Mouse (Mus musculus): Measurements from ENCODE around the gene Akain1. TPM values are rescaled to one million over a fixed set of nuclear protein-coding genes. Genes with fewer than 3 reads are reported as not detected.

Akain1 gene
- polyA plus RNA-seq, 1 experiment from 2014 or later: 1.3 TPM

Other genes with a start within 250 kb of the Akain1 start
- gene Zbtb14, start 56.3 kb upstream of the Akain1 start, polyA plus RNA-seq (2015; fragmentation: Nextera tagmentation; extraction: Ambion mirVana): 26.9 and 28.2 TPM in 2 replicates